Mouse (Mus musculus): ENCODE data around the gene Peak1. TPM values are rescaled to one million over a fixed set of nuclear protein-coding genes. Genes with fewer than 3 reads are reported as not detected.

Gene Peak1
- total and polyA plus RNA-seq, 3 experiments, result 2.8 to 13.3 (median 5.4) TPM

- Histone ChIP-seq H3K4me1 (ENCODE audit: control insufficient read depth in 1 of 2, insufficient read depth in 2 of 2) (peaks cover 9 to 31% of the 10 kb centered on the region in 2 experiments; a peak in 3 of 4 replicates), H3K36me3 (replicated peaks in 1 of 2; ENCODE audit: control insufficient read depth in 1 of 2, insufficient read depth in 1 of 2, low read length in 1 of 2) (no peaks in the 10 kb centered on the region), H3K9ac (ENCODE audit: insufficient read depth, low read depth) (no peak overlapping the region), H3K9me3 (replicated peaks; ENCODE audit: low read length) (peaks cover 5% of the 10 kb centered on the region), H3K4me3 (replicated peaks in 1 of 3; ENCODE audit: low read depth in 2 of 3, low read length in 2 of 3, poor library complexity in 1 of 3) (no peak overlapping the region), H3K27ac (ENCODE audit: insufficient read depth, low read depth) (no peak overlapping the region), H3K27me3 (replicated peaks) (no peaks in the 10 kb centered on the region), H3K4me2 (ENCODE audit: insufficient read depth, low read depth, poor library complexity, severe bottlenecking) (no peak overlapping the region), H3K79me2 (replicated peaks; ENCODE audit: control insufficient read depth, extremely low read depth, insufficient read depth, poor library complexity, severe bottlenecking) (no peaks in the 10 kb centered on the region)
- dilution Hi-C loops (cut with MboI; ENCODE audit: extremely low pct_ligation_motif_present, extremely low pct_unique_long_range_greater_than_20kb, low sequenced_read_pairs), result no loop called here
- DNase-seq (ENCODE audit: extremely low read depth), result no peak
- in situ Hi-C loops (cut with MboI; ENCODE audit: low pct_ligation_motif_present, low pct_unique_long_range_greater_than_20kb, low sequenced_read_pairs), result no loop called here
- TF ChIP-seq USF1 (IDR thresholded peaks at IDR 0.05; ENCODE audit: low read depth, low read length) (no peak), UBTF (IDR thresholded peaks at IDR 0.05; ENCODE audit: low read depth, low read length) (no peak), ZC3H11A (IDR thresholded peaks at IDR 0.05; ENCODE audit: low read depth, low read length) (no peak), EP300 (IDR thresholded peaks at IDR 0.05; ENCODE audit: low read length) (no peak), USF2 (conservative IDR thresholded peaks at IDR 0.05; ENCODE audit: low read depth, low read length) (no peak), SIN3A (IDR thresholded peaks at IDR 0.05; ENCODE audit: low read length) (no peak), ELF1 (IDR thresholded peaks at IDR 0.05; ENCODE audit: low read depth, low read length) (no peak), MAFK (IDR thresholded peaks at IDR 0.05; ENCODE audit: insufficient replicate concordance, low read length) (no peak), RCOR1 (conservative IDR thresholded peaks at IDR 0.05; ENCODE audit: low read depth, low read length) (no peak), TCF12 (IDR thresholded peaks at IDR 0.05; ENCODE audit: low read depth, low read length) (no peak), IRF4 (IDR thresholded peaks at IDR 0.05; ENCODE audit: low read depth, low read length) (no peak), MEF2A (IDR thresholded peaks at IDR 0.05; ENCODE audit: borderline replicate concordance, low read depth, low read length) (no peak)
Measured at GRCm38 (mm10) chr9:56167690-56168089, 250.2 kb downstream of the Peak1 start.

- peaks cover 9 to 41% of the 10 kb centered on the region in 2 experiments; a peak in 3 of 4 replicates for H3K4me1 ChIP-seq (ENCODE audit: control insufficient read depth in 1 of 2, insufficient read depth in 2 of 2)
- no peaks in the 10 kb centered on the region for H3K79me2 ChIP-seq (replicated peaks; ENCODE audit: control insufficient read depth, extremely low read depth, insufficient read depth, poor library complexity, severe bottlenecking)
- dilution Hi-C loops (cut with MboI; ENCODE audit: extremely low pct_ligation_motif_present, extremely low pct_unique_long_range_greater_than_20kb, low sequenced_read_pairs) (no loop called here), in situ Hi-C loops (cut with MboI; ENCODE audit: low pct_ligation_motif_present, low pct_unique_long_range_greater_than_20kb, low sequenced_read_pairs) (no loop called here)
- DNase-seq (ENCODE audit: extremely low read depth), result no peak
- no peak overlapping the region for H3K27ac ChIP-seq (ENCODE audit: insufficient read depth, low read depth)
- H3K9ac ChIP-seq (ENCODE audit: insufficient read depth, low read depth), result no peak overlapping the region
- H3K27me3 ChIP-seq (replicated peaks), result no peaks in the 10 kb centered on the region
- no peak overlapping the region for H3K4me2 ChIP-seq (ENCODE audit: insufficient read depth, low read depth, poor library complexity, severe bottlenecking)
- no peak for TF ChIP-seq JUN (IDR thresholded peaks at IDR 0.05; ENCODE audit: insufficient read depth, low read depth, low read length)
- TF ChIP-seq CHD2 (IDR thresholded peaks at IDR 0.05; ENCODE audit: low read length), result no peak
- no peak for TF ChIP-seq ZNF384 (IDR thresholded peaks at IDR 0.05; ENCODE audit: low read depth, low read length)
- no peak for TF ChIP-seq ZC3H11A (IDR thresholded peaks at IDR 0.05; ENCODE audit: low read depth, low read length)
- no peak for TF ChIP-seq KAT2A (IDR thresholded peaks at IDR 0.05; ENCODE audit: insufficient replicate concordance, low read length)
- TF ChIP-seq USF1 (IDR thresholded peaks at IDR 0.05; ENCODE audit: low read depth, low read length), result 0 out of 2 replicates have a peak, but pooled peaks have one; percentile 3
- TF ChIP-seq IRF4 (IDR thresholded peaks at IDR 0.05; ENCODE audit: low read depth, low read length), result no peak
- no peak for TF ChIP-seq POLR2A (IDR thresholded peaks at IDR 0.05; ENCODE audit: low read depth, low read length)
- peak; percentile 64; the same call in 1 of the 2 replicates for TF ChIP-seq MAFK (IDR thresholded peaks at IDR 0.05; ENCODE audit: insufficient replicate concordance, low read length)
- TF ChIP-seq E2F4 (IDR thresholded peaks at IDR 0.05; ENCODE audit: insufficient replicate concordance, low read depth, low read length), result no peak
- TF ChIP-seq MEF2A (IDR thresholded peaks at IDR 0.05; ENCODE audit: borderline replicate concordance, low read depth, low read length), result no peak
- H3K36me3 ChIP-seq (replicated peaks in 1 of 2; ENCODE audit: control insufficient read depth in 1 of 2, insufficient read depth in 1 of 2, low read length in 1 of 2), result no peaks in the 10 kb centered on the region
- no peak overlapping the region for H3K4me3 ChIP-seq (replicated peaks in 1 of 3; ENCODE audit: low read depth in 2 of 3, low read length in 2 of 3, poor library complexity in 1 of 3)
- H3K9me3 ChIP-seq (replicated peaks; ENCODE audit: low read length), result peaks cover 5% of the 10 kb centered on the region
Measured at GRCm38 (mm10) chr9:56166161-56166560, 251.7 kb downstream of the Peak1 start.

Data from CH12.LX (cell line).